Mouse (Mus musculus) lung, postnatal 0 days (tissue): ENCODE data around the gene Ncapd3.

ENCODE experiments used
- CTCF ChIP-seq: IDR thresholded peaks from 2 replicates; pipeline ENCODE4 v1.5.1; 2016; ENCODE audit warnings: antibody characterized with exemption, mild to moderate bottlenecking
- EP300 ChIP-seq: IDR thresholded peaks from 2 replicates; pipeline ENCODE4 v1.6.1; 2016; ENCODE audit warnings: antibody characterized with exemption, mild to moderate bottlenecking, control low read depth

DNA sequence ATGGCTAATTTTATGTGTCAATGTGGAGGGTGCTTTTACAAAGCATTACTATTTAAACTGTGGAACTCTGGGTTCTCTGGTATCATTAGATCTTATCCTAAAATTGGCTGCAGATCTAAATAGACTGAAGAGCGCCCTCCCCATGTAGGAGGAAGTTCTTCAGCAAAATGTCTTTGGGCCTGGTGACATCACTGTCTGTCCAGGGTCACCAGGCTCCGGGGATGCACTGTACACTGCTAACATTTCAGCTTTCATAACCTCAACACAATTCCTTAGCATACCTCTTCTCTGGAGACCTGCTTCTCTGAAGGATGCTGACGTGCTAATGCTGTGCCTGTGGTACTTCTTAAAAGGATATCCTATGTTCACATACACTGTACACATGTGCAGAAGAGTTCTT lies 81.8 kb downstream of the Ncapd3 start:
- TF ChIP-seq CTCF (no peak), EP300 (no peak)
